Mouse (Mus musculus) ES-E14 (cell line): ENCODE results near the gene Iqcd.

ENCODE experiments used
- CHD2 ChIP-seq: IDR thresholded peaks from 2 replicates; pipeline ENCODE4 v1.6.1; 2014; ENCODE audit warnings: mild to moderate bottlenecking, low read depth, low read length, inconsistent platforms
- HCFC1 ChIP-seq: IDR thresholded peaks from 2 replicates; pipeline ENCODE4 v1.6.1; 2012; ENCODE audit warnings: low read length, inconsistent platforms, borderline replicate concordance; ENCODE audit not compliant: insufficient read depth
- ZC3H11A ChIP-seq: IDR thresholded peaks from 2 replicates; pipeline ENCODE4 v1.6.1; 2012; ENCODE audit warnings: low read depth, mild to moderate bottlenecking, inconsistent platforms, low read length, borderline replicate concordance

DNA sequence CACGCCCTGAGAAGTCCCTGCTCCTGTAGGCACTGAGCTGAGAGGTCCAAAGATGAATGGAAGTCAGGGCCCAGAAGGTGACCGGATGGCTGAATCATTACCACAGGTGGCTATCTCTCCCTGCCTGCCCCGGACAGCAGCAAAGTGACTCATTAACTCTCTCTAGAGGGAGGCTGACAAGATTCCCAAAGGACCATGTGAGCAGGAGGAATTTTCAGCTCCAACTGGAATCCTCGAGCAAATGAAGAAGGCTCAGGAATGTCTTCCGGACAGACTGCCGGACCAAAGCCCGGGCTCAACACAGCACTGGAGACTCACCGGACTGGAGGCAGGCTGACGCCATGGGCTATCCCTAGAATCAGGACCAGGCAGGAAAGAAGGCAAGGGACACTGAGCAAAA is 6.8 kb upstream of the Iqcd start:
- TF ChIP-seq CHD2 = no peak
- TF ChIP-seq HCFC1 = no peak
- no peak for TF ChIP-seq ZC3H11A
